16 mouse cellular contexts compared by ENCODE assay signal in genomic region chr4:108803535-108803934, GRCm38 (mm10). TPM values are rescaled to one million over a fixed set of nuclear protein-coding genes. Genes with fewer than 3 reads are reported as not detected.
"Had no signal": no experiment of that assay in that cellular context is flagged by ENCODE, and none has a peak within 500 bp of the region (broad histone marks: within the 10 kb centered on the region; RNA-seq: fewer than 3 reads in every experiment).

No protein-coding gene starts in this region.

- H3K36me3 ChIP-seq: midbrain, embryonic 12.5 days; neural tube, embryonic 13.5 days; neural tube, embryonic 15.5 days; stomach, embryonic 15.5 days had no signal

- H3K4me1 ChIP-seq: midbrain, embryonic 12.5 days; neural tube, embryonic 13.5 days; neural tube, embryonic 15.5 days had no signal

- H3K4me2 ChIP-seq: lung, embryonic 14.5 days; midbrain, embryonic 12.5 days; neural tube, embryonic 13.5 days; neural tube, embryonic 15.5 days; stomach, embryonic 15.5 days had no signal

- H3K27me3 ChIP-seq: midbrain, embryonic 12.5 days; neural tube, embryonic 13.5 days; neural tube, embryonic 15.5 days; stomach, embryonic 15.5 days had no signal

- H3K27ac ChIP-seq: liver, embryonic 14.5 days; macrophage; midbrain, embryonic 12.5 days; neural tube, embryonic 13.5 days; neural tube, embryonic 15.5 days; stomach, embryonic 15.5 days; stomach, postnatal 0 days had no signal

- H3K9me3 ChIP-seq: megakaryocyte, embryonic 14.5 days; midbrain, embryonic 12.5 days; neural tube, embryonic 13.5 days; neural tube, embryonic 15.5 days; stomach, embryonic 15.5 days had no signal

- H3K4me3 ChIP-seq: megakaryocyte, embryonic 14.5 days; midbrain, embryonic 12.5 days; neural tube, embryonic 13.5 days; neural tube, embryonic 15.5 days; stomach, embryonic 15.5 days had no signal

- DNase-seq: lung, adult 18-20 months; lung, embryonic 14.5 days; lung, postnatal 10 days; midbrain, embryonic 14.5 days; right cerebral cortex, postnatal 14 days; thymus, adult 2 months; thymus, postnatal 36 days had no signal

- H3K9ac ChIP-seq: liver, embryonic 14.5 days; lung, embryonic 14.5 days; midbrain, embryonic 12.5 days; neural tube, embryonic 13.5 days; neural tube, embryonic 15.5 days; stomach, embryonic 15.5 days had no signal

RNA-seq across cellular contexts. Expression of gene A730015C16Rik, which starts 44.9 kb away (rescaled TPM):
- polyA plus RNA-seq: macrophage; spleen, adult 2 months; thymus, adult 2 months had no signal
